Mouse (Mus musculus) ES-Bruce4 (cell line): Measurements from ENCODE around the gene Gpr156.

ENCODE experiments used
- CTCF ChIP-seq: IDR thresholded peaks from one replicate; pipeline ENCODE4 v1.8.1; 2011; ENCODE audit warnings: low read depth, low read length
- EP300 ChIP-seq: IDR thresholded peaks from 2 replicates; pipeline ENCODE4 v1.6.1; 2011; ENCODE audit warnings: low read depth, low read length; ENCODE audit not compliant: insufficient read depth
- POLR2A ChIP-seq: IDR thresholded peaks from one replicate; pipeline ENCODE4 v1.8.1; 2011; ENCODE audit warnings: low read length; ENCODE audit not compliant: insufficient read depth

DNA sequence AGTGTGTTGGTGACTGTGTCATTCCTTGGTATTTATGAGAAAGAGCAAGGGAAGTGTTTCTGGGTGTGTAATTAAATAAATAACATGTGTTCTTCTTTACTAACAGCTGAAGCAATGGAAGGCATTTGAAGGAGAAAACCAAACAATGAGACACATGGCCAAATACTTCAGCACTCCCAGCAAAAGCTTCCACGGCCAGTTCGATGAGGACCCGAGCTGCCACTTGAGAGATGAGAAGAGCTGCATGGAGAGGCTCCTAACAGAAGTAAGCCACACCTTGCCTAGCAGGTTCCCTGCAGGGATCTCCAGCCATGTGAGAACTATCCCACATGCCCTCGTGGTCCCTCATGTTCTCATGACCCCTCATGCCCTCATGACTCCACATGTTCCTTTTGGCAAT lies 81.5 kb downstream of the Gpr156 start:
- TF ChIP-seq CTCF (no peak), POLR2A (no peak), EP300 (no peak)
